Mouse (Mus musculus) bone marrow, adult 2 months (tissue): Measurements from ENCODE around the gene Rsph14.

Source experiments
- CTCF ChIP-seq: fragments of 200-500 bp; IDR thresholded peaks from 2 replicates; pipeline ENCODE4 v1.5.1; 2011; ENCODE audit warnings: low read length, control low read depth; ENCODE audit not compliant: control insufficient read depth, insufficient read depth
- POLR2A ChIP-seq: fragments of 200-500 bp; IDR thresholded peaks from 2 replicates; pipeline ENCODE4 v1.6.1; 2011; ENCODE audit warnings: low read depth, mild to moderate bottlenecking, control low read depth, low read length, borderline replicate concordance; ENCODE audit not compliant: control insufficient read depth

DNA sequence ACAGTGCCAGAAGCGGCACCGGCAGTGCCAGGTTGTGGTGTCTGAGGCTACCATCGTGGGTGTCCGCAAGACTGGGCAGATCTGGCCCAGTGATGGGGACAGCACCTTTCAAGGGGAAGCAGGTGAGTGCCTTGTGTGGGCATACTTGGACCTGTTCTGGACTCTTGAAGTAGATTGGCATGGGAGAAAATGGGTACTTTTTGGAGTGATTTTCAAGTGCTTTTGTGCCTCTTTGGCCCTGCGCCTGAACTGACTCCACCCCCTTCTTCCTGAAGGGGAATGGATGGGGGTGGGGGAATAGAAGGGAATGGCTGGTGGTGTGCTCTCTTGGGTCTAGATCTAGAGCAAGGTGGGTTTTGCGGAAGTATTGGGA, 29.8 kb upstream of the Rsph14 start:
- TF ChIP-seq CTCF = no peak
- no peak for TF ChIP-seq POLR2A
